Mouse (Mus musculus) inflammation-experienced regulatory T-cells, adult 16 weeks (primary cell): ENCODE results near the gene Tcf3. TPM values are rescaled to one million over a fixed set of nuclear protein-coding genes. Genes with fewer than 3 reads are reported as not detected.

Experiments
- polyA plus RNA-seq: library from polyadenylated mRNA; unstranded; fragments of 100-300 nt; shearing (Covaris generic); gene quantifications from one replicate; pipeline ENCODE4 v1.2.1, GENCODE M21; 2017

Gene Tcf3
- polyA plus RNA-seq: 31.6 TPM

DNA sequence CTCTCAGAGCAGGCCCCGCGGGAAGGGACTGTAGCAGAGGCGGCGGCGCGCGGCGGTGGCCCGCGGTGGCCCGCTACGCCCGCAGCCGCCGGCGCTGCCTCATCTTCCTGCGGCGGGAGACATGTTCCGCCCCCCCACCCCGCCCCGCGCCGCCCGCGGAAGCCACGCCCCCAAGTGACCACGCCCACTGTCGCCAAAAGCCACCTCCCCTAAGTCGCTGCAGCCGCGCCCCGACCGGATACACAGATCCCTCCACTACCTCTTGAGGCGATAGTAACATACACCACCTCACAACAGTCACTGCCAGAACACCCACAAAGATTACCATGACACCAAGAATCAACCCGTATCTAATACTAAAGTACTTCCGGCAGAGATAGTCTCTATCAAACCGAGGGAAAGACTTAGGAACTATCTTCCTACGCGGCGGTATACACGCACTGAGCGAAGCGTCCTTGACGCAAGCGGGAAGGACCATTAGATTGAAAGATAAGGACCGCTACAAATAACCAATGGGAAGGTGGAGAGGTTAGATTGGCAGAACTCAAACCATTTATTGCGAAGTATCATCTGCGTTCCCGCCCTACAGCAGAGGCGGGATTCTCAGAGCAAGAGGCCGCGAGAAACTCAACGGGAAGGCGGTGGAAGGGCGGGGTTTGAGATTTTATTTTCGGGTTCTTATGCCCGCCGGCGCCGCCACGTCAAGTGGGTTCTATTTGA, at the start of gene Tcf3:
Gene Tcf3, minus strand, starts transcription at position 135 of the 720 bp plus-strand sequence.

DNA sequence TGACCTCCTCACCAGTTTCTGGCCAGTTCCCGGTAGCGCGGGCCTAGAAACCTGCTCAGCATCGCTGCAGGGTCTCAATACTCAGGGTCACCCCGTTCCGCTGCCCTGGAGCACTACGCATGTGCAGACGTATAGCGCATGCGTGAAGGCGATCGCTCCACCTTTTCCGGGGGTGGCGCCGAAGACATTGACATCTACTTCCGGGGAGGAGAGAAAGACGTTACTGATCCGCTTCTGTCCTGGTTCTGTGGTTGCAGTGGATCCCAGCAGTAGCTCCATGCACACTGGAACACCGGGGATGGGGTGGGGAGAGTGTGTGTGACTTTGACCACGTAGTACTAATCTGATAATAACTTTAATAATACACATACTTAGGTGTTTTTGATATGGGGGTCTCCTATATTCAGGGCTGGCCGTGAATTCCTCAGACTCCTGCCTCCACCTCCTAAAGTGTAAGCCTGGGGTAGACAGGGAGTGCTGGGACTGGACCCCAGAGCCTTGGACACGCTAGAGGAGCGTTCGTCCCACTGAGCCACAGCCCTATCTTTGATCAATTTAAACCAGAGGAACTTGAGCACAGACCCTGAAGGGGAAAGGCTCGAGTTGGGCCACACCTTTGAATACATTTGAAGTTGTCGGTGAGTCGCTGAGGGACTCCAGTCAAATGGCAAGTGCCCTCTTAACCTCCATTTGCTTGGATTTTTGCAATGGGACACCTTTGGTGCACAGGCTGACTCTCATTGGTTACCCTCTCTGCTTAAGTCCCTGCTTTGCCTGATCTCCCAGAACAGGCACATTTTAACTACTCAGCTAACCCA, 26.6 kb downstream of the Tcf3 start, which contains the start of gene Uqcr11:
Gene Uqcr11, minus strand, starts transcription at position 147 of the 818 bp plus-strand sequence.

DNA sequence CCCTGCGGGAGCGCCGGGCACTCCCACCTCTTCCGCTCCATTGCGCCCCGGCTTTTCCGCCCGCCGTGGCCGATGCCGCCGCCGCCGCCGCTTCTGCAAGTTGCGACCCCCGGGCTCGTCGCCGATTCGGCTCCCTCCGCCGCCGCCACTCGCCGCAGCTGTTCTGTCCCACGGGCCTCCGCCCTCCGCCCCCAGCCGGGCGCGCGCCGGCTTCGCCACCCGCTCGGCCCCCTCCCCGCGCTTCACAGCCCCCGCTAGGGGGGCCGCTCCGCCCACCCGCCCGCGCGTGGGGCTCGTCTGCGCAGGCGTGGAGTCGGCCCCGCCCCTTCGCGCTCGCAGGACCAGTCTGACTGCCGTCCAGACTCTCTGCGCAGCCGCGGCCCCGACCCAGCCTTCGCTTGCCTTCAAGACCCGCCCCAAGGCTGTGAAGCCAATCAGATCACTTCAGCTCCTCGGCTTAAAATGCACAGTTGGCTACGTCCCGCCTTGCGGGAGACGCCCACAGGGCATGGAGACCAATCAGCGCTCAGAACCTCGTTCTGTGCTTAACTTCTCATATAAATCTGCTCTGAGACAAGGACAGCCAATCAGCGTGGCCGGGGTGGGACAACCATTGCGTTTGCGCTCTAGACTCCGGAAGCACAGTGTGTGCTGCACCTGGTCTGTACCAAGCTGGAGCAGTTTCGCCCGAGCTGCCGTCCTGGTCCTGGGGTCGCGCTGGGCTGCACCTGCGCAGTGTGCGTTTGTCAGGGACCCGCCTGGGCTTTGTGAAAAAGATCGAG, 34.1 kb downstream of the Tcf3 start, which contains the start of gene Mbd3:
Gene Mbd3, minus strand, starts transcription at position 360 of the 782 bp plus-strand sequence.

GRCm38 (mm10) chr10:80387522-80387959, 45.9 kb downstream of the Tcf3 start, which contains the start of gene Mex3d:
Mex3d (minus strand) TSS chr10:80387659.

Other genes starting within 250 kb of the Tcf3 start
- 145 TPM for gene Mum1, start 207.2 kb downstream of the Tcf3 start, polyA plus RNA-seq
- 305 TPM for gene Ndufs7, start 184.5 kb downstream of the Tcf3 start, polyA plus RNA-seq
- gene Gamt, start 172.6 kb downstream of the Tcf3 start, polyA plus RNA-seq: 1.6 TPM
- gene Dazap1, start 172.2 kb downstream of the Tcf3 start, polyA plus RNA-seq: 53.8 TPM
- gene Rps15, start 141.2 kb downstream of the Tcf3 start, polyA plus RNA-seq: 794 TPM
- 0.40 TPM for gene Apc2, start 137.7 kb downstream of the Tcf3 start, polyA plus RNA-seq
- gene 2310011J03Rik, start 113.1 kb downstream of the Tcf3 start, polyA plus RNA-seq: 87.1 TPM
- gene Pcsk4, start 104.1 kb downstream of the Tcf3 start, polyA plus RNA-seq: 26.3 TPM
- not detected for gene Reep6, start 103.7 kb downstream of the Tcf3 start, polyA plus RNA-seq
- not detected for gene Adamtsl5, start 85.2 kb downstream of the Tcf3 start, polyA plus RNA-seq
- not detected for gene Plk5, start 77.2 kb downstream of the Tcf3 start, polyA plus RNA-seq
- gene Mex3d, start 46.0 kb downstream of the Tcf3 start, polyA plus RNA-seq: 0.29 TPM
- gene Mbd3, start 34.1 kb downstream of the Tcf3 start, polyA plus RNA-seq: 34.4 TPM
- 258 TPM for gene Uqcr11, start 26.8 kb downstream of the Tcf3 start, polyA plus RNA-seq
- gene Onecut3, start 61.2 kb upstream of the Tcf3 start, polyA plus RNA-seq: not detected
- not detected for gene Atp8b3, start 105.5 kb upstream of the Tcf3 start, polyA plus RNA-seq
- 59.7 TPM for gene Rexo1, start 127.9 kb upstream of the Tcf3 start, polyA plus RNA-seq
- 1.1 TPM for gene Klf16, start 143.7 kb upstream of the Tcf3 start, polyA plus RNA-seq
- 36.0 TPM for gene Abhd17a, start 156.7 kb upstream of the Tcf3 start, polyA plus RNA-seq
- gene Scamp4, start 169.2 kb upstream of the Tcf3 start, polyA plus RNA-seq: 136 TPM
- gene Adat3, start 169.2 kb upstream of the Tcf3 start, polyA plus RNA-seq: 6.4 TPM
- 10.5 TPM for gene Gm49322, start 172.4 kb upstream of the Tcf3 start, polyA plus RNA-seq
- gene Csnk1g2, start 189.2 kb upstream of the Tcf3 start, polyA plus RNA-seq: 9.8 TPM
- gene Btbd2, start 223.4 kb upstream of the Tcf3 start, polyA plus RNA-seq: 4.6 TPM
- gene Mknk2, start 244.5 kb upstream of the Tcf3 start, polyA plus RNA-seq: 17.5 TPM